Mouse (Mus musculus) spleen, adult 12 weeks (tissue): Measurements from ENCODE around the gene Ddi2.

Source experiments
- DNase-seq: peaks from one replicate; pipeline ENCODE4 v3.0.0; 2022; ENCODE audit warnings: low spot score

Gene Ddi2

DNA sequence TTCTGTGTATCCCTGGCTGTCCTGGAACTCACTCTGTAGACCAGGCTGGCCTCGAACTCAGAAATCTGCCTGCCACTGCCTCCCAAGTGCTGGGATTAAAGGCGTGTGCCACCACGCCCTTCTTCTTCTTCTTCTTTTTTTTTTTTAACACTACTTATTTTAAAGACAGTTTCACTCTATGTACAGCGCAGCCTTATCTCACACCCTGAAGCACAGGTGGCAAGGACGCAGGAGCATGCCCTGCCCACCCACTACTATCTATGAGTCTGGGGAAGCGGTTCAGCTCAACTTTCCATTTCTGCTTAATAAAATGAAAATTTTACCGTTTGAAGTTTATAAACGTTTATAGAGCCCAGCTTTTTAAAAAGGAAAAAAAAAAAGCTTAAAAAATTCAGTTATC lies 34.7 kb downstream of the Ddi2 start:
- no peak for DNase-seq

DNA sequence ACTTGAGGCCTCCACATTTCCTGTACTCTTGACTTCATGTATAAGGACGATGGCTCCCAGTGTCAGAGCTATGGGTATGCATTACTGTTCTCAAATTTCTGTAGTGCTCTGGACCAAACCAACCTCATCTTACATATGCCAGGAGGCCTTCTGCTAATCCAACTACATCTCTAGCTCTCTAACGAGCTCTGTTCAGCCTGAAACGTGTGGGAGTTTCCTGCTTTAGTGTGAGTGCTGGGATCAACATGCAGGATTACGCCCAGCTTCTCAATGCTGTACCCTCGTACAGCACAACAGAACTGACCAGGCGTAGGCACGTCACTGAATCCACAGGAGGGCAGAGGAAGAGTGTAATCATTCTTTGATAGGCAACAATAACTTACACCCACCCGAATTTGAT lies 36.7 kb downstream of the Ddi2 start:
- DNase-seq: no peak

DNA sequence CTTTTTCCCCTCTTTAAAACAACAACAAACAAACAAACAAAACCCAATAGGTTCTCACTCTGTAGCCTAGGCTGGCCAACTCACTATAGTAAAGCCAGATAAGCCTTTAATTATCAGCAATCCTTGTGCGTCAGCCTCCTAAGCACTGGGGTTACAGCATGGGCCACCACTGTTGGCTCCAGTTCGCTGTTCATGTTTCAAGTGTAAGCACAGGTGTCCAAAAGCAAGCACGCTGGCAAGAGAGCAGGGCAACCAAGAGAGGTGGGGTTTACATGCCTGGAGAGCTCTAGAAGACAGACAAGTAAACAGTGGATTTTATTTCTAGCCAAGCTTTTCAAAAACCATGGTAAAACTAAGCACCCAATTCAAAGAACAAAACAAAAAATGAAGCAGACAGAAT lies 37.1 kb downstream of the Ddi2 start:
- no peak for DNase-seq

DNA sequence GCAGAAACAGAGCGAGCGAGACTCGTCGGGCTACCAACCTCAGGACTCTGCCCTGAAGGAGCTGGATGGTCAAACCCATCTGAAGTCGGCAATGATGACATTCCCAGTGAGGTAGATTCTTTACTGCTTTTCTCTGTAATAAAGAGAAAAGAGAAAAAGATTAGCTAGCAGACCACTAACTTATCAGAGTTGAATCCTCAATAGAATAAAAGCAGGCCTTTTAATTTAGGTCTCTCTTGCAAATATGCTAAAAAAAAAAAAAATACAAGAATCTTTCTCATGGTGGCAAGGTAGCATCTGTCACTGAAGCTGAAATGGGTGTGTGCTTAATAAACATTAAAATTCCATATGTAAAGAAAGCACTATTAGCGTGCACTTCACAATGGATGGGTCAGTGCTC lies 37.7 kb downstream of the Ddi2 start, which contains the start of gene Rsc1a1:
Gene Rsc1a1, minus strand, starts transcription at position 101 of the 400 bp plus-strand sequence.
- no peak for DNase-seq

DNA sequence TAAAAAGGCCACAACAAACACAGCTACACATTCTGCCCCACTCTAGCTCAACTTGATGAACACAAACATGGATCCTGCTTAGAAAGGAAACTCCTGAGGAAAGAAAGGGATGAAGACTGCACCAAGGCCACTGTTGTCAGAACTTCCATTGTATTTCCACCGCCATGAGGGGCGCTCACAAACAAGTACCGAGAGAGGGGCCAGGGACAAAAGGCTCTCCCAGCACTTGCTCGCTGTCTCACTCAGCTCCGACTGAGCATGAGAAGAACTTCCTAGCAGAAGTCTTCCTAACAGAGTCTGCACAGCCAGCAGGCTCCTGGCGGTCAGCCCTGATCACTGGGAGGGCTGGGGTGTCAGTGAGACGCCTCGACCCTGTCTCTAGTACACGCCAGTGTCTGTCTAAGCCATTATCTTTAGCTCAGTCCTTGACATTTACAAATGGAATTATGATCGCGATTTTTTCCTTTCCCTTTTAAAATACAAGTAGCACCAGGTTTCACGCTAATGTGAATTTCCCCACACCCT lies 40.5 kb downstream of the Ddi2 start:
- DNase-seq: no peak

DNA sequence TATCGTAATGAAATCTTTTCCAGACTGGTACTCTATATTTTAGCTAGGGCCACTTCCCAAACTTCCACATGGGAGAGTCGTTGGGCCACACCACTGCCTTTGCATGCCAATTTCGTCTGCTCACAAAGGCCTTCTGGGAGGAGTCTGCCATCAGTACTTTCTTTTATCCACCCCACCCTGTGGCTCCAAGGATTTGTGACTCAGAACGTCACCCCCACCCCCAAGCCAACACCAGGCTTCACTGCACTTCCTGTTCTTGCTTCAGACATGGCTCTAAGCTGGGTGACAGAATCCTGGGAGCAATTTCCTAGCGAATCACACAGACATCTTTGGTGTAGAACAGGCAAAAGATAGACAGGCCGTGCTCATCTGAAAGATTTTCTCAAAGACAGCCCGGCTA lies 41.5 kb downstream of the Ddi2 start:
- no peak for DNase-seq

DNA sequence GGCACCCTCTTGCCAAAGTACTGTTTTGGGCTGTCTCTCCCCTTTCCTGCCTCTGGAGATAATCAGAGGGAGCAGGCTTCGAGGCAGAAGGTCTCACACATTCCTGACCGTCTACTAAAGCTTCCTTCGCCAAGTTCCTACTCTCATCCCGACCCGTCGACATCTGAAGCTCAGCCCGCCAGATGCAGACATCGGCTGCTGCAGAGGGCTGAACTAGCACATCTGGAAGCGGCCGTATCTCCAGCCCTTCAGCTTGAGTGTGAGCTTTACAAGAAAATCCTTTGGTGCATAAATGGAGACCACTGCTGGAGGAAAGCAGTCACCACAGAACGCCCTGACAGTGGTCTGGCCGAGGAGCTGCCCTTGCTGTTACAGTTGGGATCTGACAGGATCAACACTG lies 42.3 kb downstream of the Ddi2 start:
- DNase-seq: no peak

DNA sequence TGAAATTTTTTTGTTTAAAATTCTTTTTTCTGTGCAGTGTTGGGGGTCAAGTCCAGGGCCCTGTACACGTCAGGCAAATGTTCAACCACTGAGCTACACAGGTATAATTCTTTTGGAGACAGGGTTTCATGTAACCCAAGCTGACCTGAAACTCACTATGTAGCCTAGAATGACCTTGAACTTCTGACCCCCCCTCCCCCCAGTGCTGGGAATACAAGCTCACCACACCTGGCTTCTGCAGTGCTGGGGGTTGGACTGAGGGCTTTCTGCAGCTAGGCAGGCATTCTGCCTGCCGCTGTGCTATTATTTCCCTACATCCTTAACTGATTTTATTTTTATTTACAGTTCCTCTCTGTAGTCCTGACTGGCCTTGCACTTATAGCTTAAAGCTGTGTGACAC lies 44.2 kb downstream of the Ddi2 start:
- no peak for DNase-seq

DNA sequence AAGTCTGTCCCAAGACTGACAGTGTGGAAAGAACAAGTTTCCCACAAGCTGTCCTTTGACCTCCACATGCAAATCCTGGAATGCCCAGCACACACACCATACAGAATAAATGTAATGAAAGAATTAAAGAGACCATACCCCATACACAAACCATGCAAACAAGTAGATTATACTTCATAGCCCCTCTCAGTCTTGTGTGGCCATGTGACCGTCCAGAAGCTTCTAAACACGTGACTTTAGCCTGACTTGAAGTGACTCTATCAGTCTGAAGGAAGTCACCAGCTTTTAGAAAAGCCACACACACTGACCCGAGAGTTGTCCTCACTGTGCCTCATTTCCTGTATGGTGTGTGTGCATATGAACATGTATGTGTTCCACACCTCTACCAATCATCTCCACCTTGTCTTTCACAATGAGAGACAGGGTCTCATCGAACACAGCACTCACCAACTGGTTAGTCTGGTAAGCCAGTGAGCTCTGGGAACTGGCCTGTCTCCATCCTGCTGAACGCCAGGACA lies 46.7 kb downstream of the Ddi2 start:
- no peak for DNase-seq

DNA sequence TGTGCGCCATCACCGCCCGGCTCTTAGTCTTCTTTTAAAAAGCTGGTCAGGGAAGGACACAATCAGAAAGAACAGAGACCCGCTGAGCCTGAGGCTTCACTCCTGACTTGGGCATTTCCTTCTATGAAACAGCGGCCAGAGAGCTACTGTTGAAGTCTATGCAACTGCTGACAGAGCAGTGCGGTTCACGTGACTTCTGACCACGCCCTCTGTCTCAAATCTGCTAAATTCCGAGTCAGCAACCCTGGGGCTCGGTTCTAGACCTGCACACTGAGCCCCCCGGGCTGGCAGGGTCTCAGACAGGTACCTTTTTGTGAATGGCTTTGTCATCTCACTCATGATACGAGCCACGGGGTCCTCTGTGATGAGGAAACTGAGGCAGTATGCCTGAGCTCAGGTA lies 50.9 kb downstream of the Ddi2 start:
- DNase-seq: no peak

DNA sequence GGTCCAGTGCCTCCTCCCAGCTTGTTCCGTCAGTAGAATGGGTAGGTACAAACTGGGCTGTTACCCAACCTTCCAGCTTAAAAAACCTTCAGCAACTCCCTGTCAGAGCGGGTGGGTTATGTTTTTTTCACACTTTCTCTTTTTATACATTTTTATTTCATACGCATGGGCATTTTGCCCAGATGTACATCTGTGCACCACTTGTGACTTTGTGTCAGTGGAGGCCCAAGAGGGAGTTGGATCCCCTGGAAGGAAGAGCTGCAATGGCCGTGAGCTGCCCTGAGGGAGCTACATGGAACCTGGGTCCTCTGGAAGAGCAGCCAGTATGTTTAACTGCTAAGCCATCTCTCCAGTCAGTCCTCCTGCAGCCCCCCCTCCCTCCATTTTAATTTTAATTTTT lies 51.8 kb downstream of the Ddi2 start:
- DNase-seq: no peak

DNA sequence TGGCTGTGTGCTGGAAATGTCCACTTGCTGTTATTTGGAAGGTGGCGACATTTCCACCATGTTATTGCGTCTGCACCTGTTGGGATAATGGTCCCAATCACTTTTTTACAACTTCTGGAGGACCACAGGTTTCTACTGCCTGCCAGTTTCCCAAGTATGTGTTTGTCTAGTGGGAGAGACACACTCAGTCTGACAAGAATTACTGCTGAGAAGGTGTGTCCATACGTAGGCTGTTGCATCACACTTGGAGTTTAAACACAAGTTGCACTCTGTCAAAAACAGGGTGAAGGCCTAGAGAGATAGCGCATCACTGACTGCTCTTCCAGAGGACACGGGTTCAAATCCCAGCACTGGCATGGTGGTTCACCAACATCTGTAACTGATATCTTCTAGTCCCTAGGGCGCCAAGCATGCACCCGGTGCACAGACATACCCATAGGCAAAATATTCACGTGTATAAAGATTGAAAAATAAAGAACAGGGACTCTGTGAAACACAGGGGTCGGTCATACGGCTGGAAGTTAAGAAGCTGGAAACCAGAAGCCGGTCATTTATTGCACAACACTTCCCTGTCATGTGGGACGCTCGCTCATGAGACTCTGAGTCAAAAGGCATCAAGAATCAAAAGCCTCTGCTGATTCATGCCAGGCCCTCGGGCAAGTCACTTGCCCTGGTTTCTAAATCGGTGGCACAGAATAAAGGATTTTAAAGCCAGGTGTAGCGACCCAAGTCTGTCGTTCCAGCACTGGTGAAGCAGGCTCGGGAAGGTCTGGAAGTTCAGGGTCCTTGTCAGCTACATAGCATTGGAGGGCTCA lies 53.1 kb downstream of the Ddi2 start:
- no peak for DNase-seq

DNA sequence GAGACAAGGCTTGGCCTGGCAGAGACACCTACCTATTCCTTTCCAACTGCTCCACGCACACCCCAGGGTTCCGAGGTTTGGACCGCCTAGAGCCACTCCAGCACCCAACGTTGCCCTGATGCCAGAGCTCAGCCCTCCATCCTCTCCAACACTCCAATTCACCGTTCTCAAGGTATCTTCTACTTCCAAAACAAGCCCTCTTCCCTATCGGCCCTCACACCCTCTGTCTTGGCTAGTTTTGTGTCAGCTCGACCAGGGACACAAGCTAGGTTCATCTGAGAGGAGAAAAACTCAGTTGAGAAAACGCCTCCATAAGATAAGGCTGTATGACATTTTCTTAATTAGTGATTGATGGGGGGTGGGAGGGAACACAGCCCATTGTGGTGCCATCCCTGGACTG lies 58.4 kb downstream of the Ddi2 start, which contains the start of gene Plekhm2:
Gene Plekhm2, minus strand, starts transcription at position 101 of the 400 bp plus-strand sequence.
- DNase-seq: no peak

DNA sequence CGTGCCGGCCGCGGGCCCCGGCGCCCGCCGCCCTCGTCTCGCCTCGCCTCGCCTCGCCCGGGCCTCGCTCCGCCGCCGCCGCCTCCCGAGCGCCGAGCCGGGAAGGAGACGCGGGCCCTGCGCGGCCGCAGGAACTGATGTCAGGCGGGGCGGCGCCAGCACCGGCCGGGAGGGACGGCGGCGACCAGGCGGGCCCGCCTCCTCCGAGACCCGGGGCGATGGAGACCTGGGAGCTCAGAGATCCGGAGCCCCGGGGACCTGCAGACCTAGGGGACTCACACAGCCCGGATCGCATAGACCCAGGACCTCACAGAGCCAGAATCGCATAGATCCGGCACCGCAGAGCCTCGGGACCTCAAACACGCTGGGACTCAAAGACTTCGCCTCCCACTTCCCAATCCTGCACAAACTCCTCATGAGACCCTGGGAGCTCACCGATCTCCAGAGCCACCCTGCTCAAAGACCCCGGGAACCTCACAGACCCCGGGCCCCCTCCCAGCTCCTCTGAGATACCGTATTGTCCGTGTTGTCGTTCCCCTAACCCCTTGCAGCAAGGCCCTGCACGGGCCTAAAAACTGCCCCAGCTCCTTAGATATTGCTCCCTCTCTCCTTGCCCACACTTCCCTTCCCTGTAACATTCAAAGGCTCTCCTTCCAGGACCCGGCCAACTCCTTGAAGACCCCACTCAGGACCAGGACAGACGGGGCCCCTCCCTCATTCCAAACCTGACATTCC lies 59.0 kb downstream of the Ddi2 start:
- peak; percentile 61 for DNase-seq

DNA sequence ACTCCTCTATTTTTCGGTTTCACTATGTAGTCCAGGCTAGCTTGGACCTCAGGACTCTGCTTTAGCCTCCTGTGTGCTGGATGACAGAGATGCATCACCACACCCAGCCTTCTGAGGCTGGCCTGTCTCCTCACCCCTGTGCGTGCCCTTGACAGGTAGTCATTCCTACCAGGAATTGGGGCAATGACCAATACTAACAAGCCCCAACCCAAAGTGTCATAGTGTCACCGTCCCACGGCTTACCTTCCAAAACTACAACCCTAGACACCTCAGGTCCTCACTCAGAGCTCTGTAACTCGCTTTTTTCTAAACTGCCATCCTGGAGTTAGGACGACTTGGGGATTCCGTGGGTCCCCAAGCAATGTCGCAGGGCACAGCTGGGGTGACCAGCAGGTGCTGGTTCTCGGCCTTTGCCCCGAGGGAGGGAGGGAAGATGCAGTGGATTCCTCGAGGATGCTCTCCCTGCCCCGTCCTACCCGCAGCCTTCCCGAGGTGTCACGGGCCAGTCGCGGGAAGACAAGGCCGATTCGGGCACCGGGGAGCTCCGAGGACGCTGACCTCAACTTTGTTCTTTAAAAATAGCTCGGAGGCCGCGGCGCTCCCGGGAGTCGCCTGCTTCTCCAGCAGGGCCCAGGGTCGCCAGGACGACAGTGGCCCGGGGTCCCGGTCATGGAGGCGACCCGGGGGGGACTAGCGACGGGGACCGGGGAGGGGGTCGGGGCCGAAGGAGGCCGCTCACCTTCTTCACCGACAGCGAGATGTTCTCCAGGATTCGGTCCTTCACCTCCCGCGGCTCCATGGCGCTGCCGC lies 59.9 kb downstream of the Ddi2 start:
- DNase-seq: peak; percentile 11

DNA sequence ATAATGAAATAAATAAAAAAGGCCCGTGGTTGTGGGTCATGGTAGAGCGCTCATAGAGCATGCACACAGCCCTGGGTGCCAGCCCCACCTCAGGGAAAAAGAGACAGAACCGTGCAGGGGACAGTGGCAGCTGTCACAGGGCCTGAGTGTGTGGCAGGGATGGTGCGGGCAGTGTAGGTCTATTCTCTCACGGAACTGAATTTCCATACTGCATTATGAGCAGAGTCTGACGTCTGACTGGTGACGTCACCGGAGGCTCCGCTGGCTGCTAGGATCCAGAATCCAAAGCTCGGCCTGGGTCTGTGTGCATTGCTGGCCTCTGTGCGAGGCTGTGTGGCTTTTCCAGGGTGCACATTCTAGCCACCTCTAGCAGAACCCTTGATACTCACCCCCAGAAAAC lies 62.3 kb downstream of the Ddi2 start:
- no peak for DNase-seq

DNA sequence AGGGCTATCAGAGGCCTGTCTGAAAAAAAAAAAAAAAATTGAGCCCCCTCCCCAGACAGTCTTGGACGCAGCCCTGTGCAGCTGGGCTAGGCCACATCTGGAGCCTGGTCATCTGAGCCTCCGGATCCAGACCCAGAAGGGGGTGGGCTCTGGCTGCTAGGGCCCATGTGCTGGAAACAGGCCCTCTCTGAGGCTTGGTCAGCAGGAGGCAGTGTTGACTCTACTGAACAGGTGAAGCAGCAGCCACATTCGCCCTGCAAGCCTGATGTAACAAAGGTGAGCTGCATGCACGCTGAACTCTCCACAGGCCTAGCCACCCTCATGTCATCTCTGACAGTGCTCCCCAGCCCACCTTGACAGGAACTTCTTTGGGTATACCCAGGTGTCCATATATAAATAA lies 63.5 kb downstream of the Ddi2 start:
- DNase-seq: no peak

DNA sequence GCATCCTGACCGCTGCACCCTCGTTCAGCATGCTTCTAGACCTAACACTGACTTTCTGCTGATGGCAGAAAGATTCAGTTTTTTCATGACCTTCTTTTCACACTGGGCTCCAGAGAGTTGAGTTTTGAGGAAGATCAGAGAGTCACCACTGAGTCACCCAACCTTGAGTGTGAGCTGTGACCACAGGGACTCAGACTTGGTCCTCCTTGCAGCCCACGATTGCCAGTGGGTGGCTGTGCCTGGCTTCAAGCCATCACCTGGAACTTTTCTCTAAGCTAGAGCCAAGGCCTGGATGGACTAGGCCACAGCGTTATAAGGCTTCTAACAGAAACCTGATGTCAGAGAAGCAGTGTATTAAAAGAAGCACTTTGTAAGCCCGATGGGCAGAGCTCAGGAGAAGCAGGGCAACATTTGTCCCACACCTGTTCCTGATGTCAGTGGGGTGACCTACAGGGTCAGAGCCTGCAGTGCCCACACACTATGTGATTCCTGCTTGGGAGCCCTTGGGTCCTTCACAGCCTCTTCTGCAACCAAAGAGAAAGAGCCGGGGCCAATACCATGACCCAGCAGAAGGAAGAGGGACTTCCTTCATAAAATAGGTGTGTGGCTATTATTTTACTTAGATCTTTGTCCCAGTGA lies 64.3 kb downstream of the Ddi2 start:
- DNase-seq: no peak

DNA sequence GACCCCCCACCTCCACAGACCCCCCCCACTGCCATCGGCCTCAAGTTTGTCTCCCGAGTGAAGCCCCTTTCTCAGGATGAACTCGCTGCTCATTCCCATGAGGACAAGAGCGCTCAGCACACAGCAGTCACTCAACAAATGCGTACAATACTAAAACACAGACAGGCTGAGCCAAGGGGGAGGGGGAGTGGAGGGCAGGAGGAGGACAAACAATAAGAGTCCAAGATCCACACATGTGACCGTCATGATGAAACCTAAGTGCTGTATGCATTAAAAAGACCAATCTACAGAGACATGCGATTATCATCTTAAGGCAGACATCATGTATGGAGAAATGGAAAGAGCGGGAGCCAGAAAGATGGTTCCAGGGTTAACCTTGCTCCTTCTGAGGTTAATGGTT lies 66.3 kb downstream of the Ddi2 start:
- DNase-seq: no peak

DNA sequence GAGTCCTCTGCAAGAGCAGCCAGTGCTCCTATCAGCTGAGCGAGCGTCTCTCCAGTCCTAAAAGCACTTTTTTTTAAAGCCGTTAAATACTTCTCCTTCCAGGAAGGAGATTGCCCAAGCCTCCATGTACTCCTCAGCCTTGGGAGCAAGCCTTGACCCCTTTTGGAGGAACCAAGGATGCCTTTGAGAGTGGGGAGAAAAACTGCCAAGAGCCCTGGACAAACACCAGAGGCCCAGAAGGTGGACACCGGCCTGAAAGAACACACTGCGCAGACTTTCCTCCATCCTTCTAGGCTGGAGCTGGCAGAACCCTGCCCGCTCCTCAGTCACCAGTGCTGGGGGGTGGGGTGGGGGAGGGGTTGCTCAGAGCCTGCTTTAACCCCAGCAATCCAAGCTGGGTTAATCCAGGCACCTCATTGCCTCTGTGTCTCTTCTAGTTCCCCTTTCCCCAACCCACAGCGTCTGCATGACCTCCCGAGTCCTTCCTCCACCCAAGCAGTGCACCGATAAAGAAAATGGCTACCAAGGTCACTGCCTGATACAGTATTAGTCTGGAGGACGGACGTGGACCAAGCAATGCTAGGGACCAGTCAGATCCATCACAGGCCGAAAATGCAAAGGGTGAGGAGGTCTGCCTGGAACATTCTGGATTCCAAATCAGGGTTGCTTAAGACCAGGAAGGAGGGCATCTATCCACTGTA lies 67.2 kb downstream of the Ddi2 start:
- no peak for DNase-seq

DNA sequence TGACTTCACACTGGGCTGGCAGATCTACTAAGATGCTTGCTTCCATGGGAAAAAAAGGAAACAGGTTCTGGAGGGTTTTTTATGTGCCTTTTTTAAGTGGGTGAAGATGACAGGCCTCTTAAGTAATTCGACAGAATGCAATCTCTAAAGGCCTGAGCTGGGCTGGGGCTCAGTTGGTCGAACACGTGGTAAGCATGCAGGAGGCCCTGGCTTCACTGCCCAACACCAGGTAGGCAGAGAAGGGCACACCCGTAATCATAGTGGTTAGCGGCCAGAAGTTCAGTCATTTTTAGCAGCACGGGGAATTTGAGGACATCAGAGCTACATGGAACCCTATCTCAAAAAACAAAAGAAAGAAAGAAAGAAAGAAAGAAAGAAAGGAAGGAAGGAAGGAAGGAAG lies 68.7 kb downstream of the Ddi2 start:
- no peak for DNase-seq
